Mouse (Mus musculus): ENCODE measurements at regions not wholly inside any gene's neighbourhood (a gene's known extent, or its start where the extent isn't known, plus 50 kb on each side); places are given as distances from the start of the nearest gene placed in this dataset.

GRCm38 (mm10) chr7:135877091-135877874, 161.1 kb upstream of the Mki67 start:
- no peak for DNase-seq
- intact Hi-C loops (cut with DNase I): no loop called here

- no peak for DNase-seq
These were observed 162.6 kb upstream of the Mki67 start for GRCm38 (mm10) chr7:135878750-135879149.

GRCm38 (mm10) chr7:135880446-135880845, 164.3 kb upstream of the Mki67 start:
- intact Hi-C loops (cut with DNase I): no loop called here
- DNase-seq: no peak

More at GRCm38 (mm10) chr7:135878750-135879149, 162.6 kb upstream of the Mki67 start:
- intact Hi-C loops (cut with DNase I): no loop called here

- no peak for DNase-seq
- intact Hi-C loops (cut with DNase I): no loop called here
These were observed 166.1 kb upstream of the Mki67 start for GRCm38 (mm10) chr7:135882306-135882705.

- intact Hi-C loops (cut with DNase I): loop anchor here (5.0 kb wide), 1 partner anchor 159 kb away; no protein-coding TSS in a partner anchor
These were observed 172.4 kb upstream of the Mki67 start for GRCm38 (mm10) chr7:135888598-135888997.

GRCm38 (mm10) chr7:135889016-135889726, 173.0 kb upstream of the Mki67 start:
- intact Hi-C loops (cut with DNase I): loop anchor here (1.0 to 5.0 kb wide), 2 partner anchors 52 to 158 kb away; no protein-coding TSS in a partner anchor
- DNase-seq: peak; percentile 42 to 58

More at GRCm38 (mm10) chr7:135888598-135888997, 172.4 kb upstream of the Mki67 start:
- DNase-seq: no peak

- DNase-seq: peak; percentile 16 to 34
- intact Hi-C loops (cut with DNase I): no loop called here
These were observed 182.7 kb upstream of the Mki67 start for GRCm38 (mm10) chr7:135898876-135899275.

GRCm38 (mm10) chr7:135899765-135900164, 183.6 kb upstream of the Mki67 start:
- intact Hi-C loops (cut with DNase I): no loop called here
- no peak for DNase-seq

GRCm38 (mm10) chr7:135900861-135901321, 184.7 kb upstream of the Mki67 start:
- intact Hi-C loops (cut with DNase I): no loop called here
- DNase-seq: peak; percentile 63 to 65

- peak in 1 of 2 experiments; percentile 15 for DNase-seq
- intact Hi-C loops (cut with DNase I): no loop called here
These were observed 186.2 kb upstream of the Mki67 start for GRCm38 (mm10) chr7:135902106-135903055.

GRCm38 (mm10) chr7:135911376-135911775, 195.2 kb upstream of the Mki67 start:
- no peak for DNase-seq
- intact Hi-C loops (cut with DNase I): no loop called here

GRCm38 (mm10) chr7:135913923-135914634, 197.9 kb upstream of the Mki67 start:
- intact Hi-C loops (cut with DNase I): no loop called here
- no peak for DNase-seq

- intact Hi-C loops (cut with DNase I): no loop called here
- DNase-seq: no peak
These were observed 207.7 kb upstream of the Mki67 start for GRCm38 (mm10) chr7:135923876-135924275.

- intact Hi-C loops (cut with DNase I): no loop called here
These were observed 208.5 kb upstream of the Mki67 start for GRCm38 (mm10) chr7:135924641-135925040.

GRCm38 (mm10) chr7:135930091-135930490, 213.9 kb upstream of the Mki67 start:
- DNase-seq: no peak
- intact Hi-C loops (cut with DNase I): no loop called here

More at GRCm38 (mm10) chr7:135924641-135925040, 208.5 kb upstream of the Mki67 start:
- no peak for DNase-seq

GRCm38 (mm10) chr7:135932595-135933175, 216.5 kb upstream of the Mki67 start:
- no peak for DNase-seq
- intact Hi-C loops (cut with DNase I): no loop called here

GRCm38 (mm10) chr7:135935180-135935579, 219.0 kb upstream of the Mki67 start:
- DNase-seq: no peak
- intact Hi-C loops (cut with DNase I): loop anchor here (5.0 kb wide), 1 partner anchor 83 kb away; no protein-coding TSS in a partner anchor

GRCm38 (mm10) chr7:135937465-135937864, 221.3 kb upstream of the Mki67 start:
- intact Hi-C loops (cut with DNase I): loop anchor here (5.0 kb wide), 1 partner anchor 85 kb away; no protein-coding TSS in a partner anchor
- DNase-seq: no peak

- DNase-seq: no peak
- intact Hi-C loops (cut with DNase I): loop anchor here (5.0 kb wide), 1 partner anchor 87 kb away; no protein-coding TSS in a partner anchor
These were observed 223.2 kb upstream of the Mki67 start for GRCm38 (mm10) chr7:135939341-135939740.

All from heart, postnatal 14 days (tissue).